Mouse (Mus musculus): ENCODE measurements around the gene Ghrl. TPM values are rescaled to one million over a fixed set of nuclear protein-coding genes. Genes with fewer than 3 reads are reported as not detected.
"Not testable (repeated sequence)": the region's sequence is repeated elsewhere in the genome, so short reads cannot be mapped to it uniquely, and the experiment has no call there.

Ghrl gene
- polyA plus RNA-seq, 1 experiment from 2014 or later, result not detected

DNA sequence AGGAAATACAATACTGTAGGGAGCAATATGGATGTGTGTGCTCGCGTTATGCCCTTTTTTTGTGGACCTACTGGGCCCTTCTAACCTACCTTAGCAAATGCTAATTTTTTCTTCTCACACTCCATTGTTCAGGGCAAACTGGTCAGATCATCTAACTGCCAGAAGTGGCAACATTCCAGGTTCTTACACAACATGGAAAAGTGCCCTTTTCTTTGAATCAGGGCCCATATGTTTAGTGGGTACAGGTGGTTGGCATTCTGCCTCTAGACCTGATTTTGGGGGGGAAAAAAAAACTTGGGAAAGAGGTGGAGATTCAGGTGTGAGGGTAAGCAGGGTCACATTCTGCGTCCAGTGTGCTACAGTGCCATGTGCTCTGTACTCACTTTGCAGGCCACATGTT, 2.1 kb downstream of the Ghrl start:
- H3K27me3 ChIP-seq (ENCODE audit: control insufficient read depth, insufficient read depth, low read length), result no peaks in the 10 kb centered on the region
- no peak overlapping the region for H3K9ac ChIP-seq (ENCODE audit: low read length)
- ATAC-seq (ENCODE audit: insufficient number of reproducible peaks, insufficient read depth, low FRiP score, low read depth), result no peak
- no peaks in the 10 kb centered on the region for H3K9me3 ChIP-seq (ENCODE audit: control insufficient read depth, low read length)
- no peak overlapping the region for H3K4me3 ChIP-seq (ENCODE audit: control insufficient read depth in 1 of 2, insufficient read depth in 1 of 2, low read depth in 1 of 2, low read length in 2 of 2)
- peaks cover 93% of the 10 kb centered on the region for H3K36me3 ChIP-seq (ENCODE audit: control insufficient read depth, insufficient read depth, low read length)
- 92% methylated on average over 3 of the region's 3 CpGs for WGBS
- H3K4me1 ChIP-seq (ENCODE audit: control insufficient read depth in 2 of 2, insufficient read depth in 2 of 2, low read length in 2 of 2), result no peaks in the 10 kb centered on the region
- H3K4me2 ChIP-seq (ENCODE audit: low read length), result no peak overlapping the region
- no peak overlapping the region for H3K27ac ChIP-seq (replicated peaks in 1 of 2; ENCODE audit: control insufficient read depth in 1 of 2, insufficient read depth in 1 of 2, low read depth in 2 of 2, low read length in 2 of 2)

DNA sequence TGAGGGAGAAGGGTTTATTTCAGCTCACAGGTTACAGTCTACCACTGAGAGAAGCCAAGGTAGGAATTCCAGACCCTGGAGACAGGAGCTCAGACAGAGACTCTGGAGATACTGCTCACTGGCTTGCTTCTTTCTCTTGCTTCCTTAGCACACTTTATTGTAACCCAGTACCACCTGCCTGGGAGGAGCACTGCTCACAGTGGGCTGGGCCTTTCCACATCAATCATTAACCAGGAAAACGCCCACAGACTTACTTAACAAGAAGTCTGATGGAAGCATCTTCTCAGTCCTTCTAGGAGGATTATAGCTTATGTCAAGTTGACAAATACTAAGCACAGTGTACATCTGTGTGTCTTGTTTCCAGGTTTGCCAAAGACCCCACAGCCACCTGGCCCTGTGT, 4.9 kb downstream of the Ghrl start:
- H3K4me3 ChIP-seq (ENCODE audit: control insufficient read depth in 1 of 2, insufficient read depth in 1 of 2, low read depth in 1 of 2, low read length in 2 of 2), result no peak overlapping the region
- H3K9ac ChIP-seq (ENCODE audit: low read length), result no peak overlapping the region
- no peak overlapping the region for H3K4me2 ChIP-seq (ENCODE audit: low read length)
- H3K36me3 ChIP-seq (ENCODE audit: control insufficient read depth, insufficient read depth, low read length), result peaks cover 96% of the 10 kb centered on the region
- H3K27ac ChIP-seq (replicated peaks in 1 of 2; ENCODE audit: control insufficient read depth in 1 of 2, insufficient read depth in 1 of 2, low read depth in 2 of 2, low read length in 2 of 2), result no peak overlapping the region
- WGBS, result 89% methylated on average over 1 of the region's 1 CpGs
- ATAC-seq (ENCODE audit: insufficient number of reproducible peaks, insufficient read depth, low FRiP score, low read depth), result no peak
- no peaks in the 10 kb centered on the region for H3K4me1 ChIP-seq (ENCODE audit: control insufficient read depth in 2 of 2, insufficient read depth in 2 of 2, low read length in 2 of 2)
- H3K27me3 ChIP-seq (ENCODE audit: control insufficient read depth, insufficient read depth, low read length), result no peaks in the 10 kb centered on the region
- no peaks in the 10 kb centered on the region for H3K9me3 ChIP-seq (ENCODE audit: control insufficient read depth, low read length)

DNA sequence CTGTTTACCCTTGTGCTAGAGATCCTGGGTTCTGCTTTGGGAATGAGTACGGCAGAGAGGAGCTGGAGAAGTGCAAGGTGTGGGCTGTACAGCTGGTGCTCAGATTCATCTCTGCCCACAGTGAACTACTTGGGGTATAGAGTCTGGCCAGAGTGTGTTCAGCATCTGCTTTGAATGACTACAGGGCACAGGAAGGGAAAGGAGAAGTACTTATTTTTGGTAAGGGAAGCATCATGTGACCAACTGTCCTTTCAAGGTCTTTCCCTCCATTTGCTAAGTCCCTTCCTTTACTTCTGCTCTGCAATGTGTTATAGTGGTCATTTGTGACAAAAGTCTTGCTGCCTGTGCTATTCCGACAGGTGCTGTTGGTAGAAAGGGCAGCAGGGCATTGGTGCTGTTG, 5.4 kb downstream of the Ghrl start:
- WGBS, result 86% methylated on average over 2 of the region's 2 CpGs
- no peak overlapping the region for H3K9ac ChIP-seq (ENCODE audit: low read length)
- ATAC-seq (ENCODE audit: insufficient number of reproducible peaks, insufficient read depth, low FRiP score, low read depth), result no peak
- no peak overlapping the region for H3K27ac ChIP-seq (replicated peaks in 1 of 2; ENCODE audit: control insufficient read depth in 1 of 2, insufficient read depth in 1 of 2, low read depth in 2 of 2, low read length in 2 of 2)
- no peaks in the 10 kb centered on the region for H3K27me3 ChIP-seq (ENCODE audit: control insufficient read depth, insufficient read depth, low read length)
- H3K4me2 ChIP-seq (ENCODE audit: low read length), result no peak overlapping the region
- no peaks in the 10 kb centered on the region for H3K4me1 ChIP-seq (ENCODE audit: control insufficient read depth in 2 of 2, insufficient read depth in 2 of 2, low read length in 2 of 2)
- no peak overlapping the region for H3K4me3 ChIP-seq (ENCODE audit: control insufficient read depth in 1 of 2, insufficient read depth in 1 of 2, low read depth in 1 of 2, low read length in 2 of 2)
- H3K36me3 ChIP-seq (ENCODE audit: control insufficient read depth, insufficient read depth, low read length), result peaks cover 96% of the 10 kb centered on the region
- no peaks in the 10 kb centered on the region for H3K9me3 ChIP-seq (ENCODE audit: control insufficient read depth, low read length)

- ATAC-seq (ENCODE audit: insufficient number of reproducible peaks, insufficient read depth, low FRiP score, low read depth), result not testable (repeated sequence)
- peaks cover 96% of the 10 kb centered on the region for H3K36me3 ChIP-seq (ENCODE audit: control insufficient read depth, insufficient read depth, low read length)
- WGBS, result 97% methylated on average over 5 of the region's 5 CpGs
These were observed 6.3 kb downstream of the Ghrl start for GRCm38 (mm10) chr6:113713389-113713788.

DNA sequence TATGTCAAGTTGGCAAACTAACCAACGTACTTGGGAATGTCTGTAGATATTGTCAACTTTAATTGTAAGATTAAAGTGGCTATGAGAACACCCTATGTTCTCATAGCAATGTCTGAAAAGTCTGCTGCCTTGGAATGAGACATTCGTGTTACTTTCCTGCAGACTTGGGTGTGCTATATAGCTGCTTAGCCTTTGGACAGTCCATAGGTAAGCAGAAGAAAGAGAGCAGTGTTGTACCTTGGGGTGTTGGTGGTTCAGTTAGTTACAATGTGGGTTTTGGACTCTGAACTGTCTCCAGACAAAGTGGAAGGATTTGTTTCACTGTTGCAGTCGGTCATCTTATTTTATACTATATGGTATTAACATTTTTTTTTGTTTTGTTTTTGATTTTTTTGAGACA, 7.0 kb downstream of the Ghrl start:
- H3K9ac ChIP-seq (ENCODE audit: low read length), result no peak overlapping the region
- no peak overlapping the region for H3K4me3 ChIP-seq (ENCODE audit: control insufficient read depth in 1 of 2, insufficient read depth in 1 of 2, low read depth in 1 of 2, low read length in 2 of 2)
- H3K27ac ChIP-seq (replicated peaks in 1 of 2; ENCODE audit: control insufficient read depth in 1 of 2, insufficient read depth in 1 of 2, low read depth in 2 of 2, low read length in 2 of 2), result no peak overlapping the region
- H3K4me1 ChIP-seq (ENCODE audit: control insufficient read depth in 2 of 2, insufficient read depth in 2 of 2, low read length in 2 of 2), result no peaks in the 10 kb centered on the region
- no peak overlapping the region for H3K4me2 ChIP-seq (ENCODE audit: low read length)
- ATAC-seq (ENCODE audit: insufficient number of reproducible peaks, insufficient read depth, low FRiP score, low read depth), result no peak
- WGBS, result 82% methylated on average over 3 of the region's 3 CpGs
- no peaks in the 10 kb centered on the region for H3K9me3 ChIP-seq (ENCODE audit: control insufficient read depth, low read length)
- H3K36me3 ChIP-seq (ENCODE audit: control insufficient read depth, insufficient read depth, low read length), result peaks cover 97% of the 10 kb centered on the region
- H3K27me3 ChIP-seq (ENCODE audit: control insufficient read depth, insufficient read depth, low read length), result no peaks in the 10 kb centered on the region

More at GRCm38 (mm10) chr6:113713389-113713788, 6.3 kb downstream of the Ghrl start:
- not testable (repeated sequence) for H3K4me3 ChIP-seq (ENCODE audit: control insufficient read depth in 1 of 2, insufficient read depth in 1 of 2, low read depth in 1 of 2, low read length in 2 of 2); H3K9ac ChIP-seq (ENCODE audit: low read length); H3K4me1 ChIP-seq (ENCODE audit: control insufficient read depth in 2 of 2, insufficient read depth in 2 of 2, low read length in 2 of 2); H3K27ac ChIP-seq (replicated peaks in 1 of 2; ENCODE audit: control insufficient read depth in 1 of 2, insufficient read depth in 1 of 2, low read depth in 2 of 2, low read length in 2 of 2); H3K27me3 ChIP-seq (ENCODE audit: control insufficient read depth, insufficient read depth, low read length); H3K9me3 ChIP-seq (ENCODE audit: control insufficient read depth, low read length); H3K4me2 ChIP-seq (ENCODE audit: low read length)

DNA sequence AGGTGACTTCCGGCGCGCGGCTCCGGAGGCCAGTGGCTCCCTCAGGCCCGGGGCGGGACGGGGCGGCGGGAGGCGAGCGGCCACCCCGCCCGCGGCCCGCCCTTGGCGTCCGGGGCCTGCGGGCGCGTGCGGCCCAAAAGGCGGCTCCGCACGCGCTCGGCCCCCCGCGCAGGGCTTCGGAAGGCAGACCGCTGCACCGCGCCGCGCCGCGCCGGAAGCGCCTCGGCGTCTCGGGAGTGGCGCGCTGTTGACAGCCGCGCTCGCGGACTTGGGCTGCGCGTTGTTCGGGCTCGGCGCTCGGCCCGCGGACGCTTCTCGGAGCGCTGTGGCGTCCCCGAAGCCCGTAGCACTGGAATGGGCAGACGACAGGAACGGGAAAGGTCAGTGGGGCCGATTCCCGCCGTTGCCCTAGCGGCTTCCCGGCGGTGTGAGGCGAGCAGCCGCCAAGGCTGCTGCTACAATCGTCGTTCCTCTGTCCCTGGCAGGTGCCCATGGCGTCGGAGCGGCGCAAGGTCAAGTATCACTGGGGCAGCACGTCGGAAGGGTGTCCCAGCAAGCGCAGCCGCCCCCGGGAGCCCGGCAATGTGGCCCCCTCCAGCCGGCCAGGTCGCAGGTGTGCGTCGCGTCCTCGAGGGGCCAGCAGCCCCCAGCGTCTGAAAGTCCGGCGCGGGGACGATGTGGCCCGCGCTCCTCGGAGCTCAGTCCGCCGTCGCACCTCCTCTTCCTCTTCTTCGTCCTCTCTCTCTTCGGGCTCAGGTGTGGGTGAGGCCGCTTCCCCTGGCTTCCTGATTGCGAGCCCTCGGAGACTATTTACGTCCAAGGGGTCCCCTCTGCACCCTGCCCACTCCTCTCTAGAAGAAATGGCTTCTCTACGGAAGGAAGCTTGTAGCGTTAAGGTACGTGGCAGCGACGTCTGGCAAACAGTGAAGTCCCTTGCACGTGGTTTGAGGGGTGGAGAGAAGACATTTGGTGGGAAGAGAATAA, 22.2 kb downstream of the Ghrl start:
- peak overlapping the region; percentile 92 for H3K9ac ChIP-seq (ENCODE audit: low read length)
- no peaks in the 10 kb centered on the region for H3K9me3 ChIP-seq (ENCODE audit: control insufficient read depth, low read length)
- no peaks in the 10 kb centered on the region for H3K27me3 ChIP-seq (ENCODE audit: control insufficient read depth, insufficient read depth, low read length)
- ATAC-seq (ENCODE audit: insufficient number of reproducible peaks, insufficient read depth, low FRiP score, low read depth), result no peak
- peaks cover 45% of the 10 kb centered on the region for H3K36me3 ChIP-seq (ENCODE audit: control insufficient read depth, insufficient read depth, low read length)
- H3K4me3 ChIP-seq (ENCODE audit: control insufficient read depth in 1 of 2, insufficient read depth in 1 of 2, low read depth in 1 of 2, low read length in 2 of 2), result peak overlapping the region; percentile 79 to 95
- H3K4me1 ChIP-seq (ENCODE audit: control insufficient read depth in 2 of 2, insufficient read depth in 2 of 2, low read length in 2 of 2), result peaks cover 11 to 22% of the 10 kb centered on the region in 2 experiments
- WGBS, result under 1% methylated on average over 103 of the region's 113 CpGs
- peak overlapping the region; percentile 97 for H3K4me2 ChIP-seq (ENCODE audit: low read length)
- H3K27ac ChIP-seq (replicated peaks in 1 of 2; ENCODE audit: control insufficient read depth in 1 of 2, insufficient read depth in 1 of 2, low read depth in 2 of 2, low read length in 2 of 2), result peak overlapping the region; percentile 89 to 95

DNA sequence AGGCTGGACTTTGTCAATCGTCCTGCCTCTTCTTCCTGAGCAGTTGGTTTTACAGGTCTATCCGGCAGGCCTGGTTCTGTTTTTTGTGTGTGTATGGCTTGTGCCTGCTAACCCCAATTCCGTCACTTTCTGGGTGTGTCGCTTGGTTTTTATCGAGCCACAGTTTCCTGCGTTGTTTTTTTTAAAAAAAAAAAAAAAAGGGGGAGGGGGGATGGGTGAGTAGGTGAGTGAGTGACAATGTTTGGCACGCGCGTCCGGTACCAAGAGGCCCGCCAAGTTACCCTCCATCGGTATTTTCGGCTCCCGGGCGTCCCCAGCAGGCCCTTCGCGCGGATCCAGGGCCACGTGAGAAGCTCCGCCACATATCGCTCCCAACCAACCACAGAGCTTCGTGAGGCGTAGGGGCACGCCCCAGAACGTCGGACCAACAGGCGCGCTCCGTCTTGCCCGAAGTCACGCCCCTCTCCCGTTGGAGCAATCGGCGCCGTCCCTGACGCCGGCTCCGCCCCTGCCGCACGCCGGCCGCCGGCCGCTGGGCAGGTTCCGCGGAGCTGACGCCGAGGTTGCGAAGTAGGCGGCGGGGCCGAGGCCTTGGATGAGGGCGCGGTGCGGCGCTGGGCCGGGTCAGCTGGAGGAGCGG, 23.0 kb downstream of the Ghrl start, which contains the start of gene Tatdn2:
Tatdn2 (plus strand) TSS at position 469 of the 640 bp plus-strand sequence.
- WGBS, result under 1% methylated on average over 57 of the region's 58 CpGs
- peak; percentile 99 for ATAC-seq (ENCODE audit: insufficient number of reproducible peaks, insufficient read depth, low FRiP score, low read depth)
- H3K27me3 ChIP-seq (ENCODE audit: control insufficient read depth, insufficient read depth, low read length), result no peaks in the 10 kb centered on the region
- H3K27ac ChIP-seq (replicated peaks in 1 of 2; ENCODE audit: control insufficient read depth in 1 of 2, insufficient read depth in 1 of 2, low read depth in 2 of 2, low read length in 2 of 2), result peak within 1 kb of the TSS; percentile 89 to 95
- H3K4me2 ChIP-seq (ENCODE audit: low read length), result peak within 1 kb of the TSS; percentile 97
- no peaks in the 10 kb centered on the region for H3K9me3 ChIP-seq (ENCODE audit: control insufficient read depth, low read length)
- peak within 1 kb of the TSS; percentile 92 for H3K9ac ChIP-seq (ENCODE audit: low read length)
- peaks cover 37% of the 10 kb centered on the region for H3K36me3 ChIP-seq (ENCODE audit: control insufficient read depth, insufficient read depth, low read length)
- H3K4me3 ChIP-seq (ENCODE audit: control insufficient read depth in 1 of 2, insufficient read depth in 1 of 2, low read depth in 1 of 2, low read length in 2 of 2), result peak within 1 kb of the TSS; percentile 79 to 95
- peaks cover 11 to 22% of the 10 kb centered on the region in 2 experiments for H3K4me1 ChIP-seq (ENCODE audit: control insufficient read depth in 2 of 2, insufficient read depth in 2 of 2, low read length in 2 of 2)

All from heart, embryonic 14.5 days (tissue).